Mouse (Mus musculus) heart, postnatal 14 days (tissue): ENCODE data around the gene Smok2a. TPM values are rescaled to one million over a fixed set of nuclear protein-coding genes. Genes with fewer than 3 reads are reported as not detected.
A peak's percentile ranks its signal among the peaks of the same experiment; 100 is the strongest.
"Not testable (repeated sequence)": the region's sequence is repeated elsewhere in the genome, so short reads cannot be mapped to it uniquely, and the experiment has no call there.

ENCODE experiments used
- DNase-seq, 2 experiments: peaks; one replicate each; pipeline ENCODE4 v3.0.0; 2021 to 2022
- intact Hi-C: fragments of 180-260 bp; cut with DNase I; formaldehyde crosslinking; loops from one replicate; pipeline ENCODE4 v1.15.1; 2025
- total RNA-seq, 2 experiments: library from RNA; stranded (reverse); gene quantifications; 2 replicates each; pipeline ENCODE4 v1.2.3; 2021

Gene Smok2a
- total RNA-seq, 2 experiments from 2014 or later: not detected

- intact Hi-C loops: no loop called here
- DNase-seq: peak; percentile 41 to 62
These were observed 8.7 kb upstream of the Smok2a start for GRCm38 (mm10) chr17:13212136-13212850.

- intact Hi-C loops: no loop called here
- no peak for DNase-seq
These were observed 6.8 kb upstream of the Smok2a start for GRCm38 (mm10) chr17:13214169-13214568.

- peak in 1 of 2 experiments; percentile 14 for DNase-seq
These were observed 5.4 kb upstream of the Smok2a start for GRCm38 (mm10) chr17:13215595-13215994.

GRCm38 (mm10) chr17:13221921-13222320, 933 bp downstream of the Smok2a start:
- intact Hi-C loops: not testable (repeated sequence)

More at GRCm38 (mm10) chr17:13215595-13215994, 5.4 kb upstream of the Smok2a start:
- intact Hi-C loops: no loop called here

GRCm38 (mm10) chr17:13229957-13230356, 9.0 kb downstream of the Smok2a start, which contains the start of gene Smok2b:
Gene Smok2b, plus strand, starts transcription at chr17:13230257.
- DNase-seq, intact Hi-C loops: not testable (repeated sequence)

More at GRCm38 (mm10) chr17:13221921-13222320, 933 bp downstream of the Smok2a start:
- DNase-seq: not testable (repeated sequence)

GRCm38 (mm10) chr17:13239461-13239860, 18.5 kb downstream of the Smok2a start:
- DNase-seq, intact Hi-C loops: not testable (repeated sequence)

GRCm38 (mm10) chr17:13240807-13241727, 20.1 kb downstream of the Smok2a start:
- intact Hi-C loops, DNase-seq: not testable (repeated sequence)

GRCm38 (mm10) chr17:13254786-13255185, 33.8 kb downstream of the Smok2a start:
- DNase-seq: not testable (repeated sequence)

More at GRCm38 (mm10) chr17:13254786-13255185, 33.8 kb downstream of the Smok2a start:
- intact Hi-C loops: not testable (repeated sequence)

Other genes starting within 250 kb of the Smok2a start
- gene Wtap, start 227.0 kb upstream of the Smok2a start, total RNA-seq: 10 to 100 TPM; 38.8 to 41.1 TPM
- 100 to 1,000 TPM; 905 to 941 TPM for gene Sod2, start 214.3 kb upstream of the Smok2a start, total RNA-seq
- under 1 TPM; 0.31 to 0.44 TPM for gene Gpr31b, start 168.9 kb upstream of the Smok2a start, total RNA-seq
- gene Tcp10b, start 160.1 kb upstream of the Smok2a start, total RNA-seq: not detected
- not detected for gene Unc93a, start 89.4 kb upstream of the Smok2a start, total RNA-seq
- not detected for gene Smok2b, start 9.1 kb downstream of the Smok2a start, total RNA-seq
- gene Tcp10c, start 133.4 kb downstream of the Smok2a start, total RNA-seq: not detected